ENCODE assay signal across 11 mouse cellular contexts in genomic region chr3:107596559-107596958, GRCm38 (mm10). TPM values are rescaled to one million over a fixed set of nuclear protein-coding genes. Genes with fewer than 3 reads are reported as not detected.
DNase-seq lines count a peak whose midpoint lies in the region; ATAC-seq lines count a peak whose summit lies in the region.
"Had no signal": no experiment of that assay in that cellular context is flagged by ENCODE, and none has a peak within 500 bp of the region (broad histone marks: within the 10 kb centered on the region; RNA-seq: fewer than 3 reads in every experiment).

No protein-coding gene starts in this region.

- intact Hi-C loops in heart, postnatal 25 days (cut with DNase I) = no loop called here

- peak overlapping the region; percentile 5; the same call in 1 of the 2 replicates for H3K4me3 ChIP-seq in heart, embryonic 11.5 days (ENCODE audit: low read depth, low read length)
- peak overlapping the region; percentile 63 for H3K4me3 ChIP-seq in limb, embryonic 12.5 days (replicated peaks)

- DNase-seq in heart, adult 11 months = peak; percentile 79
- no peak for DNase-seq in heart, postnatal 25 days (ENCODE audit: low spot score)
- DNase-seq in cerebellum, postnatal 25 days = peak; percentile 39 to 57
- DNase-seq in layer of hippocampus, adult 11-12 months (ENCODE audit: low spot score) = no peak
- no peak for DNase-seq in gastrocnemius, postnatal 4 days (ENCODE audit: low spot score in 2 of 2)

- no peak overlapping the region for H3K27ac ChIP-seq in heart, embryonic 11.5 days (ENCODE audit: low read depth, low read length)
- H3K27ac ChIP-seq in limb, embryonic 12.5 days = no peak overlapping the region
- H3K27ac ChIP-seq: liver, embryonic 14.5 days; stomach, embryonic 15.5 days had no signal

- no peak for ATAC-seq in heart, embryonic 11.5 days (replicated peaks; ENCODE audit: insufficient number of reproducible peaks, low FRiP score, low TSS enrichment)
- ATAC-seq in limb, embryonic 12.5 days (ENCODE audit: insufficient number of reproducible peaks, insufficient read depth, low FRiP score, low TSS enrichment, low read depth) = no peak
- no peak for ATAC-seq in erythroblast, adult 5-6 weeks (replicated peaks; ENCODE audit: low FRiP score, poor library complexity, severe bottlenecking)

- peaks cover 16% of the 10 kb centered on the region for H3K4me1 ChIP-seq in heart, embryonic 11.5 days (ENCODE audit: control insufficient read depth, insufficient read depth, low read length)
- H3K4me1 ChIP-seq in limb, embryonic 12.5 days (replicated peaks) = peaks cover 64% of the 10 kb centered on the region

- H3K9me3 ChIP-seq in heart, embryonic 11.5 days (replicated peaks; ENCODE audit: control insufficient read depth, low read length) = no peaks in the 10 kb centered on the region
- H3K9me3 ChIP-seq in limb, embryonic 12.5 days = no peaks in the 10 kb centered on the region
- H3K9me3 ChIP-seq: stomach, embryonic 15.5 days had no signal

- no peak overlapping the region for H3K9ac ChIP-seq in heart, embryonic 11.5 days (ENCODE audit: low read depth, low read length)
- H3K9ac ChIP-seq in limb, embryonic 12.5 days (replicated peaks) = 0 out of 2 replicates have a peak overlapping the region, but pooled peaks have one; percentile 12
- H3K9ac ChIP-seq: liver, embryonic 14.5 days; stomach, embryonic 15.5 days had no signal

- peaks cover 96% of the 10 kb centered on the region for H3K27me3 ChIP-seq in heart, embryonic 11.5 days (ENCODE audit: control insufficient read depth, insufficient read depth, low read length)
- peaks cover 92% of the 10 kb centered on the region for H3K27me3 ChIP-seq in limb, embryonic 12.5 days

- 0% methylated on average over 26 of the region's 26 CpGs for WGBS in heart, embryonic 11.5 days (ENCODE audit: insufficient replicate concordance)
- WGBS in limb, embryonic 12.5 days = under 1% methylated on average over 26 of the region's 26 CpGs

- no peaks in the 10 kb centered on the region for H3K36me3 ChIP-seq in heart, embryonic 11.5 days (ENCODE audit: control insufficient read depth, insufficient read depth, low read length)
- 0 out of 2 replicates have a peak, but pooled peaks cover 4% of the 10 kb centered on the region for H3K36me3 ChIP-seq in limb, embryonic 12.5 days
- H3K36me3 ChIP-seq: stomach, embryonic 15.5 days had no signal

- H3K4me2 ChIP-seq in heart, embryonic 11.5 days = peak overlapping the region; percentile 32; the same call in 1 of the 2 replicates
- H3K4me2 ChIP-seq in limb, embryonic 12.5 days = peak overlapping the region; percentile 92
- H3K4me2 ChIP-seq: stomach, embryonic 15.5 days had no signal

RNA-seq across cellular contexts. Expression of gene Alx3, which starts 1.7 kb away (rescaled TPM):
- total RNA-seq in heart, postnatal 25 days (2021) = not detected
- polyA plus RNA-seq in heart, embryonic 11.5 days (2014; fragmentation: Nextera tagmentation; extraction: Ambion mirVana) = 1.1 and 1.7 TPM in 2 replicates
- 14.5 and 15.1 TPM in 2 replicates for polyA plus RNA-seq in limb, embryonic 12.5 days (2016; fragmentation: Nextera tagmentation; extraction: Ambion mirVana)
- not detected for total RNA-seq in gastrocnemius, postnatal 4 days (2021)
- total RNA-seq in erythroblast, adult 5-6 weeks (2015; ENCODE audit: low replicate concordance) = not detected in 2 replicates
- total RNA-seq in erythroblast, adult 5-6 weeks (2017; ENCODE audit: low replicate concordance) = not detected in 2 replicates
- total RNA-seq: CH12.LX had no signal
- polyA plus RNA-seq: liver, embryonic 14.5 days; stomach, embryonic 15.5 days had no signal

RNA-seq across cellular contexts. Expression of gene Gm10961, which starts 34.6 kb away (rescaled TPM):
- total RNA-seq in heart, postnatal 25 days (2021) = not detected
- not detected in 2 replicates for polyA plus RNA-seq in heart, embryonic 11.5 days (2014; fragmentation: Nextera tagmentation; extraction: Ambion mirVana)
- polyA plus RNA-seq in limb, embryonic 12.5 days (2016; fragmentation: Nextera tagmentation; extraction: Ambion mirVana) = not detected in 2 replicates
- not detected for total RNA-seq in gastrocnemius, postnatal 4 days (2021)
- total RNA-seq in erythroblast, adult 5-6 weeks (2015; ENCODE audit: low replicate concordance) = not detected in 2 replicates
- total RNA-seq in erythroblast, adult 5-6 weeks (2017; ENCODE audit: low replicate concordance) = not detected in 2 replicates
- total RNA-seq: CH12.LX had no signal
- polyA plus RNA-seq: liver, embryonic 14.5 days; stomach, embryonic 15.5 days had no signal

RNA-seq across cellular contexts. Expression of gene Strip1, which starts 34.9 kb away (rescaled TPM):
- total RNA-seq in heart, postnatal 25 days (2021) = 10 to 100 TPM; 18.8 to 21.9 TPM
- polyA plus RNA-seq in heart, embryonic 11.5 days (2014; fragmentation: Nextera tagmentation; extraction: Ambion mirVana) = 35.4 and 47.0 TPM in 2 replicates
- 79.8 and 79.9 TPM in 2 replicates for polyA plus RNA-seq in limb, embryonic 12.5 days (2016; fragmentation: Nextera tagmentation; extraction: Ambion mirVana)
- 10 to 100 TPM; 26.6 to 31.5 TPM for total RNA-seq in gastrocnemius, postnatal 4 days (2021)
- 8.6 and 16.3 TPM in 2 replicates for total RNA-seq in erythroblast, adult 5-6 weeks (2015; ENCODE audit: low replicate concordance)
- 5.0 and 7.0 TPM in 2 replicates for total RNA-seq in erythroblast, adult 5-6 weeks (2017; ENCODE audit: low replicate concordance)

RNA-seq across cellular contexts. Expression of gene Ubl4b, which starts 41.7 kb away (rescaled TPM):
- not detected for total RNA-seq in heart, postnatal 25 days (2021)
- not detected in 2 replicates for polyA plus RNA-seq in heart, embryonic 11.5 days (2014; fragmentation: Nextera tagmentation; extraction: Ambion mirVana)
- 0.15 and 0.24 TPM in 2 replicates for polyA plus RNA-seq in limb, embryonic 12.5 days (2016; fragmentation: Nextera tagmentation; extraction: Ambion mirVana)
- not detected for total RNA-seq in gastrocnemius, postnatal 4 days (2021)
- not detected in 2 replicates for total RNA-seq in erythroblast, adult 5-6 weeks (2015; ENCODE audit: low replicate concordance)
- total RNA-seq in erythroblast, adult 5-6 weeks (2017; ENCODE audit: low replicate concordance) = not detected in 2 replicates
- total RNA-seq: CH12.LX had no signal
- polyA plus RNA-seq: liver, embryonic 14.5 days; stomach, embryonic 15.5 days had no signal

Comparison
In these comparisons a context has a peak if more than half of its experiments do, and no peak if none do; other contexts are left out.
1. DNase-seq: peak in heart, adult 11 months (single experiment) and cerebellum, postnatal 25 days (2 of 2); none in heart, postnatal 25 days (single experiment), layer of hippocampus, adult 11-12 months (single experiment) and gastrocnemius, postnatal 4 days (0 of 2).